Mouse (Mus musculus): Measurements from ENCODE around the gene Nfu1. TPM values are rescaled to one million over a fixed set of nuclear protein-coding genes. Genes with fewer than 3 reads are reported as not detected.

Gene Nfu1
- polyA plus RNA-seq, 1 experiment from 2014 or later = 92.4 TPM

DNA sequence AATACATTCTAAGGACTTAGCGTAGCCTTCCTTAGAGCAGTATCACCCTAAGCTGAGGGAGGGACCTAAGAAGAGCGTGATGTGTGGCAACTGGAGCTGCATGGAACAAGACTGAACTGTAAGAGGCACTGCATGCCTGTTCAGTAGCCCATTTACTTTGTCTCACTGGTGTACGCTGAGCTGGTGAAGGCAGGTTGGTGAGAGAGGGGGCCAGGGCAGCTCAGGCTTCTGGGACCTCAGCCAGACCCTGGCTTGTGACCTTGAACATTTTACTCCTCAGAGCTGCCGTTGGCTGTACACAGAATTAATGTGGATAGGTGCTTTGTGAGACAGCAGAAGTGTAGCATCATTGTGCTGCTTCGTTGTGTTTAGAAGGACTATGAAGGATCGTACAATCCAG is 19.5 kb upstream of the Nfu1 start:
- H3K4me3 ChIP-seq (ENCODE audit: low read depth, low read length) = no peak overlapping the region
- H3K27me3 ChIP-seq (ENCODE audit: control insufficient read depth, insufficient read depth, low read length) = no peaks in the 10 kb centered on the region
- DNase-seq (ENCODE audit: low spot score) = no peak
- H3K4me2 ChIP-seq (ENCODE audit: low read depth, low read length, severe bottlenecking) = no peak overlapping the region
- H3K4me1 ChIP-seq (replicated peaks; ENCODE audit: control insufficient read depth, insufficient read depth, low read length) = no peaks in the 10 kb centered on the region
- WGBS = 92% methylated on average over 6 of the region's 6 CpGs
- H3K9ac ChIP-seq (ENCODE audit: low read length) = no peak overlapping the region
- no peaks in the 10 kb centered on the region for H3K36me3 ChIP-seq (ENCODE audit: control insufficient read depth, insufficient read depth, low read length)
- ATAC-seq (replicated peaks; ENCODE audit: low FRiP score) = no peak
- H3K9me3 ChIP-seq (ENCODE audit: control insufficient read depth, low read length) = no peaks in the 10 kb centered on the region
- H3K27ac ChIP-seq (ENCODE audit: low read depth, low read length) = no peak overlapping the region

DNA sequence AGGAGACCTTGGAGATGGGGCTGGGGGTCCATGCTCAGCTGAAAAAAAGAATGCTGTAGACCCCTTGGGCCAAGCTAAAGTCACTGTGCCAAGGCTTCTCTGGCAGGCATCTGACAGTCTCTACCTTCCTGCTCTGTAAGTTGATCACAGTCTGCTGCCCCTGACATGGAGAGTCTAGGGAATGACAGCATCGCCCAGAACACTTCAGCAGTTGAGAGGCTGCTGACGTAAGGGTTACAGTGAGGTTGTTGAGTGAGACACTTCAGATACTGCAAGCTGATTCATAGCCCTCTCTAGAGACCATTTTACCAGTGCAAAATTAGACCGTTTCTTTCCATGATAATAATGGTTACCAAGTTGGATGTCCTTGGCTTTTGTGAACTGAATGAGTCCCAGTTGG is 18.0 kb upstream of the Nfu1 start:
- H3K9ac ChIP-seq (ENCODE audit: low read length) = no peak overlapping the region
- ATAC-seq (replicated peaks; ENCODE audit: low FRiP score) (no peak), DNase-seq (ENCODE audit: low spot score) (no peak)
- no peak overlapping the region for H3K4me3 ChIP-seq (ENCODE audit: low read depth, low read length)
- no peaks in the 10 kb centered on the region for H3K4me1 ChIP-seq (replicated peaks; ENCODE audit: control insufficient read depth, insufficient read depth, low read length)
- H3K9me3 ChIP-seq (ENCODE audit: control insufficient read depth, low read length) = no peaks in the 10 kb centered on the region
- H3K4me2 ChIP-seq (ENCODE audit: low read depth, low read length, severe bottlenecking) = no peak overlapping the region
- WGBS = 85% methylated on average over 3 of the region's 3 CpGs
- no peaks in the 10 kb centered on the region for H3K27me3 ChIP-seq (ENCODE audit: control insufficient read depth, insufficient read depth, low read length)
- H3K27ac ChIP-seq (ENCODE audit: low read depth, low read length) = no peak overlapping the region
- peaks cover under 1% of the 10 kb centered on the region; the same call in 1 of the 2 replicates for H3K36me3 ChIP-seq (ENCODE audit: control insufficient read depth, insufficient read depth, low read length)

DNA sequence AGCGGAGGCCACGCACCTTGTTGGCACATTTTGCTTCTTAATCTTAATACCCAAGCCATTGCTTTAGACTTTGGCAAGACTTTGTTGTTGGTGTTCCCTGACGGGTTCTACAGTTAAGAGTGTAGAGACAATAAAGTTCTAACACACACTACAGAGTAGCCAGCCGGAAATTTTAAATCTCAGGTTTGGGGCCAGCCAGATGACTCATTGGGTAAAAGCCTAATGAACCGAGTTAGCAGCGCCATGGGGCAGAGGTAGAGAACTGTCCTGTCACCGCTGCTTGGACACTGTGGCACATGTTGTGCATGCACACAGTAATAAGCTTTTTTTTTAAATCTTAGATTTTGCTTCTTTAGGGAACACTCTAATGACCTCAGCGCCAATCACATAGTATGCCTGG is 16.7 kb upstream of the Nfu1 start:
- no peaks in the 10 kb centered on the region for H3K9me3 ChIP-seq (ENCODE audit: control insufficient read depth, low read length)
- peaks cover 6% of the 10 kb centered on the region; the same call in 1 of the 2 replicates for H3K36me3 ChIP-seq (ENCODE audit: control insufficient read depth, insufficient read depth, low read length)
- H3K4me3 ChIP-seq (ENCODE audit: low read depth, low read length) = no peak overlapping the region
- H3K27me3 ChIP-seq (ENCODE audit: control insufficient read depth, insufficient read depth, low read length) = no peaks in the 10 kb centered on the region
- H3K27ac ChIP-seq (ENCODE audit: low read depth, low read length) = no peak overlapping the region
- no peak overlapping the region for H3K9ac ChIP-seq (ENCODE audit: low read length)
- DNase-seq (ENCODE audit: low spot score) (no peak), ATAC-seq (replicated peaks; ENCODE audit: low FRiP score) (no peak)
- no peak overlapping the region for H3K4me2 ChIP-seq (ENCODE audit: low read depth, low read length, severe bottlenecking)
- WGBS = 92% methylated on average over 8 of the region's 8 CpGs
- H3K4me1 ChIP-seq (replicated peaks; ENCODE audit: control insufficient read depth, insufficient read depth, low read length) = no peaks in the 10 kb centered on the region

DNA sequence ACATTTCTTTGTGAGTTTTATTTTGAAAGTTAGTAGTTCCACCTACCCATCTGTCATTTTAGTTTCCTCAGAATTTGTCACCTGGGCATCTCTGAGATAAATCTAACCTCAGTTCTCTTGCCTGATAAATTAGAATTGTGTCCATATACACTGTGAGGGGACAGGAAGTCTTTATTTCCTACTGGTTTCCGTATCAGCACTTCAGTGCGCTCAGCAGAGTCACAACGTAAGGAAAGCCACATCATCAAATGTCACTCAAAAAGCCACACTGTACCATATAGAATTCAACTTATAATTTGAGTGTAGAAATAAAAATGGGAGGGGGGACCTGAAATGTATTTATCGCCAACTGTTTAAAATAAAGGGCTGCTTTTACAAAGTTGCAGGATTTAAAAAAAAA is 14.8 kb upstream of the Nfu1 start:
- Histone ChIP-seq H3K36me3 (ENCODE audit: control insufficient read depth, insufficient read depth, low read length) (peaks cover 7% of the 10 kb centered on the region; the same call in 1 of the 2 replicates), H3K4me3 (ENCODE audit: low read depth, low read length) (no peak overlapping the region), H3K9ac (ENCODE audit: low read length) (no peak overlapping the region), H3K4me2 (ENCODE audit: low read depth, low read length, severe bottlenecking) (no peak overlapping the region), H3K27ac (ENCODE audit: low read depth, low read length) (no peak overlapping the region), H3K4me1 (replicated peaks; ENCODE audit: control insufficient read depth, insufficient read depth, low read length) (no peaks in the 10 kb centered on the region), H3K27me3 (ENCODE audit: control insufficient read depth, insufficient read depth, low read length) (no peaks in the 10 kb centered on the region), H3K9me3 (ENCODE audit: control insufficient read depth, low read length) (no peaks in the 10 kb centered on the region)
- WGBS = 93% methylated on average over 4 of the region's 4 CpGs
- DNase-seq (ENCODE audit: low spot score) (no peak), ATAC-seq (replicated peaks; ENCODE audit: low FRiP score) (no peak)

- 83% methylated on average over 5 of the region's 5 CpGs for WGBS
- Histone ChIP-seq H3K27me3 (ENCODE audit: control insufficient read depth, insufficient read depth, low read length) (no peaks in the 10 kb centered on the region), H3K36me3 (ENCODE audit: control insufficient read depth, insufficient read depth, low read length) (peaks cover 7% of the 10 kb centered on the region; the same call in 1 of the 2 replicates), H3K27ac (ENCODE audit: low read depth, low read length) (no peak overlapping the region), H3K4me1 (replicated peaks; ENCODE audit: control insufficient read depth, insufficient read depth, low read length) (no peaks in the 10 kb centered on the region), H3K4me2 (ENCODE audit: low read depth, low read length, severe bottlenecking) (no peak overlapping the region), H3K4me3 (ENCODE audit: low read depth, low read length) (no peak overlapping the region), H3K9me3 (ENCODE audit: control insufficient read depth, low read length) (no peaks in the 10 kb centered on the region), H3K9ac (ENCODE audit: low read length) (no peak overlapping the region)
- DNase-seq (ENCODE audit: low spot score) (no peak), ATAC-seq (replicated peaks; ENCODE audit: low FRiP score) (no peak)
Observed at GRCm38 (mm10) chr6:86996629-86997307, 12.3 kb upstream of the Nfu1 start.

GRCm38 (mm10) chr6:86997360-86997759 is 11.7 kb upstream of the Nfu1 start:
- WGBS = 94% methylated on average over 6 of the region's 6 CpGs
- no peak for ATAC-seq (replicated peaks; ENCODE audit: low FRiP score)
- Histone ChIP-seq H3K36me3 (ENCODE audit: control insufficient read depth, insufficient read depth, low read length) (peaks cover 7% of the 10 kb centered on the region; the same call in 1 of the 2 replicates), H3K4me1 (replicated peaks; ENCODE audit: control insufficient read depth, insufficient read depth, low read length) (no peaks in the 10 kb centered on the region), H3K4me2 (ENCODE audit: low read depth, low read length, severe bottlenecking) (no peak overlapping the region), H3K4me3 (ENCODE audit: low read depth, low read length) (no peak overlapping the region), H3K9ac (ENCODE audit: low read length) (no peak overlapping the region), H3K9me3 (ENCODE audit: control insufficient read depth, low read length) (no peaks in the 10 kb centered on the region), H3K27ac (ENCODE audit: low read depth, low read length) (no peak overlapping the region), H3K27me3 (ENCODE audit: control insufficient read depth, insufficient read depth, low read length) (no peaks in the 10 kb centered on the region)
- no peak for DNase-seq (ENCODE audit: low spot score)

DNA sequence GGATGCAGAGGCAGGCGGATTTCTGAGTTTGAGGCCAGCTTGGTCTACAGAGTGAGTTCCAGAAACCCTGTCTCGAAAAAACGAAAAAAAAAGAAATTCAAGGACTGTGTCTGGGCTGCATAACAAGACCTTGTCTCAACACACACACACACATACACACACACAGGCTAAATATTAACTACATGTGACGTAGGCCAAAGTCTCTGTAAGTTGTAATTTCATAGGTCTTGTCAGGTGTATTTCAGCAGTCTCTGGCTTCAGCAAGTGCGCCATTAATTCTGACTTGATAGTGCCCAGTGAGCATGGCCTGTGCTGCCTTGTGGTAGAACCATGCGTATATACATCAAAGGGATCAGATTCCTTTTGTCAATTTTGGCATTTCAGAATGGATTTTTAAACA is 7.0 kb upstream of the Nfu1 start:
- H3K36me3 ChIP-seq (ENCODE audit: control insufficient read depth, insufficient read depth, low read length) = peaks cover 2% of the 10 kb centered on the region; the same call in 1 of the 2 replicates
- WGBS = 93% methylated on average over 6 of the region's 6 CpGs
- DNase-seq (ENCODE audit: low spot score) = no peak

DNA sequence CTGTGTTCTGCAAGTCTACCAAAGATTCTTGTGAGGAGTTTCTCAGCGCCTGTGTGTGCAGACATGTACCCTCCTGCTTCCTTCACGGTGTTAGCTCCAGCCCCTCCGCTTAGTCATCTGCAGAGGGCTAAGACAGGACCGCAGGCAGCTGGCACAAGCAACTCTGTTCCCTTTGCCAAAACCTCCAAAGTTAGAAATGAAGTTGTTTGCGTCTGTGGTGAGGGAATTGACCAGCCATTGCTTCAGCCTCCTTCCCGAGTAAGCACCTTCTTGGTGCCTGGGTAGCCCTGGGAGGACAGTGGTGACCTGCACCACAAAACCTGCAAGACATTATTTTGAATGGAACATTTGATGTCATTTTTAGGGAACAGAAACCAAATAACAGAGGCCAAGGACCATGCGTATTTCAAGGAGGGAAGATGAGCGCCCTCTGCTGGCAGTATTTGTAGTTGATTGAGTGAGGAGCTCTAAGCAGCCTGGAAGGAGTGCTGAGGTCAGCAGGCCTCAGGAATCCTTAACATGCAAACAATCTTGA is 6.4 kb upstream of the Nfu1 start:
- H3K27ac ChIP-seq (ENCODE audit: low read depth, low read length) = no peak overlapping the region
- no peak overlapping the region for H3K4me3 ChIP-seq (ENCODE audit: low read depth, low read length)
- ATAC-seq (replicated peaks; ENCODE audit: low FRiP score) (no peak), DNase-seq (ENCODE audit: low spot score) (peak; percentile 85)
- H3K27me3 ChIP-seq (ENCODE audit: control insufficient read depth, insufficient read depth, low read length) = no peaks in the 10 kb centered on the region
- no peak overlapping the region for H3K4me2 ChIP-seq (ENCODE audit: low read depth, low read length, severe bottlenecking)
- H3K9ac ChIP-seq (ENCODE audit: low read length) = no peak overlapping the region
- no peaks in the 10 kb centered on the region; the same call in 1 of the 2 replicates for H3K36me3 ChIP-seq (ENCODE audit: control insufficient read depth, insufficient read depth, low read length)
- no peaks in the 10 kb centered on the region for H3K4me1 ChIP-seq (replicated peaks; ENCODE audit: control insufficient read depth, insufficient read depth, low read length)
- 53% methylated on average over 8 of the region's 8 CpGs for WGBS
- no peaks in the 10 kb centered on the region for H3K9me3 ChIP-seq (ENCODE audit: control insufficient read depth, low read length)

More for the DNA sequence above, 7.0 kb upstream of the Nfu1 start:
- H3K4me1 ChIP-seq (replicated peaks; ENCODE audit: control insufficient read depth, insufficient read depth, low read length) = no peaks in the 10 kb centered on the region
- no peak overlapping the region for H3K4me2 ChIP-seq (ENCODE audit: low read depth, low read length, severe bottlenecking)
- no peak overlapping the region for H3K9ac ChIP-seq (ENCODE audit: low read length)
- no peak overlapping the region for H3K4me3 ChIP-seq (ENCODE audit: low read depth, low read length)
- ATAC-seq (replicated peaks; ENCODE audit: low FRiP score) = no peak
- no peak overlapping the region for H3K27ac ChIP-seq (ENCODE audit: low read depth, low read length)
- no peaks in the 10 kb centered on the region for H3K27me3 ChIP-seq (ENCODE audit: control insufficient read depth, insufficient read depth, low read length)
- no peaks in the 10 kb centered on the region for H3K9me3 ChIP-seq (ENCODE audit: control insufficient read depth, low read length)

GRCm38 (mm10) chr6:87004099-87004498 is 4.9 kb upstream of the Nfu1 start:
- no peaks in the 10 kb centered on the region for H3K27me3 ChIP-seq (ENCODE audit: control insufficient read depth, insufficient read depth, low read length)
- no peak overlapping the region for H3K4me2 ChIP-seq (ENCODE audit: low read depth, low read length, severe bottlenecking)
- DNase-seq (ENCODE audit: low spot score) (no peak), ATAC-seq (replicated peaks; ENCODE audit: low FRiP score) (no peak)
- 70% methylated on average over 2 of the region's 2 CpGs for WGBS
- no peaks in the 10 kb centered on the region for H3K9me3 ChIP-seq (ENCODE audit: control insufficient read depth, low read length)
- H3K36me3 ChIP-seq (ENCODE audit: control insufficient read depth, insufficient read depth, low read length) = no peaks in the 10 kb centered on the region
- H3K9ac ChIP-seq (ENCODE audit: low read length) = no peak overlapping the region
- H3K4me1 ChIP-seq (replicated peaks; ENCODE audit: control insufficient read depth, insufficient read depth, low read length) = no peaks in the 10 kb centered on the region
- no peak overlapping the region for H3K27ac ChIP-seq (ENCODE audit: low read depth, low read length)
- H3K4me3 ChIP-seq (ENCODE audit: low read depth, low read length) = no peak overlapping the region

All from forebrain, embryonic 11.5 days (tissue).